Mouse (Mus musculus) intestine, embryonic 16.5 days (tissue): ENCODE measurements around the gene Cds1. TPM values are rescaled to one million over a fixed set of nuclear protein-coding genes. Genes with fewer than 3 reads are reported as not detected.
"Not testable (repeated sequence)": the region's sequence is repeated elsewhere in the genome, so short reads cannot be mapped to it uniquely, and the experiment has no call there.

Experiments
- ATAC-seq: fragments of 200-750 bp; cut with Nextera tagmentation; 2 replicates; pipeline ENCODE4 v1.8.0; 2017; ENCODE audit warnings: moderate TSS enrichment, moderate library complexity
- H3K27ac ChIP-seq: fragments of 300-500 bp; sonication (generic); 2 replicates; pipeline ENCODE4 v1.5.1; 2014; ENCODE audit warnings: mild to moderate bottlenecking, low read length
- H3K27me3 ChIP-seq: fragments of 300-500 bp; sonication (generic); replicated peaks from 2 replicates; pipeline ENCODE4 v1.6.1; 2014; ENCODE audit warnings: low read length, control low read depth, mixed read lengths; ENCODE audit not compliant: control insufficient read depth, insufficient read depth
- H3K36me3 ChIP-seq: fragments of 300-500 bp; sonication (generic); 2 replicates; pipeline ENCODE4 v1.6.1; 2014; ENCODE audit warnings: low read length, control low read depth; ENCODE audit not compliant: control insufficient read depth, insufficient read depth
- H3K4me1 ChIP-seq: fragments of 300-500 bp; sonication (generic); 2 replicates; pipeline ENCODE4 v1.6.1; 2014; ENCODE audit warnings: low read length, control low read depth, mixed read lengths; ENCODE audit not compliant: control insufficient read depth, insufficient read depth
- H3K4me2 ChIP-seq: fragments of 300-500 bp; sonication (generic); 2 replicates; pipeline ENCODE4 v1.6.1; 2014; ENCODE audit warnings: low read depth, low read length, control low read depth
- H3K4me3 ChIP-seq: fragments of 300-500 bp; sonication (generic); 2 replicates; pipeline ENCODE4 v1.5.1; 2014; ENCODE audit warnings: mild to moderate bottlenecking, low read length
- H3K9ac ChIP-seq: fragments of 300-500 bp; sonication (generic); 2 replicates; pipeline ENCODE4 v1.6.1; 2014; ENCODE audit warnings: low read depth, low read length
- H3K9me3 ChIP-seq: fragments of 300-500 bp; sonication (generic); 2 replicates; pipeline ENCODE4 v1.6.1; 2016; ENCODE audit warnings: low read length, control low read depth; ENCODE audit not compliant: control insufficient read depth
- WGBS: fragments of 180-500 bp; shearing (Covaris S2); extraction: QIAGEN DNeasy Blood & Tissue Kit; methylation state at CpG from one replicate; pipeline ENCODE4 v1.1.7; 2014; 5-methylcytosine and 5-hydroxymethylcytosine counted together
- polyA plus RNA-seq: library from polyadenylated mRNA; unstranded; fragments of >200 nt; fragmentation: Nextera tagmentation; extraction: Ambion mirVana; gene quantifications from 2 replicates; pipeline ENCODE4 v1.2.1, GENCODE M21; 2015

The Cds1 gene
- polyA plus RNA-seq, 1 experiment from 2014 or later, result 24.8 TPM

- peaks cover 7% of the 10 kb centered on the region; the same call in 1 of the 2 replicates for H3K36me3 ChIP-seq
- H3K4me3 ChIP-seq, result no peak overlapping the region
These were observed 67.1 kb downstream of the Cds1 start for GRCm38 (mm10) chr5:101832042-101832441.

GRCm38 (mm10) chr5:101832991-101833390, 68.1 kb downstream of the Cds1 start:
- ATAC-seq, result no peak
- Histone ChIP-seq H3K27ac (no peak overlapping the region), H3K36me3 (peaks cover 7% of the 10 kb centered on the region; the same call in 1 of the 2 replicates), H3K4me2 (no peak overlapping the region), H3K9me3 (no peaks in the 10 kb centered on the region), H3K9ac (no peak overlapping the region), H3K27me3 (no peaks in the 10 kb centered on the region), H3K4me1 (0 out of 2 replicates have a peak, but pooled peaks cover 6% of the 10 kb centered on the region), H3K4me3 (no peak overlapping the region)
- 86% methylated on average over 5 of the region's 5 CpGs for WGBS

More at GRCm38 (mm10) chr5:101832042-101832441, 67.1 kb downstream of the Cds1 start:
- 94% methylated on average over 6 of the region's 6 CpGs for WGBS
- H3K27me3 ChIP-seq, result no peaks in the 10 kb centered on the region
- H3K4me1 ChIP-seq, result peaks cover 7% of the 10 kb centered on the region
- no peak overlapping the region for H3K9ac ChIP-seq
- no peak overlapping the region for H3K27ac ChIP-seq
- H3K9me3 ChIP-seq, result no peaks in the 10 kb centered on the region
- no peak for ATAC-seq
- no peak overlapping the region for H3K4me2 ChIP-seq

GRCm38 (mm10) chr5:101833875-101834274, 68.9 kb downstream of the Cds1 start:
- Histone ChIP-seq H3K9me3 (no peaks in the 10 kb centered on the region), H3K4me3 (no peak overlapping the region), H3K4me2 (no peak overlapping the region), H3K27me3 (no peaks in the 10 kb centered on the region), H3K4me1 (0 out of 2 replicates have a peak, but pooled peaks cover 6% of the 10 kb centered on the region), H3K27ac (no peak overlapping the region), H3K36me3 (peaks cover 10% of the 10 kb centered on the region; the same call in 1 of the 2 replicates), H3K9ac (no peak overlapping the region)
- no peak for ATAC-seq
- 76% methylated on average over 8 of the region's 8 CpGs for WGBS

- no peak overlapping the region for H3K4me3 ChIP-seq
- H3K4me2 ChIP-seq, result no peak overlapping the region
- no peaks in the 10 kb centered on the region for H3K27me3 ChIP-seq
- ATAC-seq, result no peak
- H3K4me1 ChIP-seq, result no peaks in the 10 kb centered on the region
- peaks cover 16% of the 10 kb centered on the region; the same call in 1 of the 2 replicates for H3K36me3 ChIP-seq
- H3K27ac ChIP-seq, result no peak overlapping the region
- 97% methylated on average over 11 of the region's 11 CpGs for WGBS
- H3K9ac ChIP-seq, result no peak overlapping the region
- no peaks in the 10 kb centered on the region for H3K9me3 ChIP-seq
These were observed 71.3 kb downstream of the Cds1 start for GRCm38 (mm10) chr5:101836221-101836620.

GRCm38 (mm10) chr5:101837605-101838004, 72.7 kb downstream of the Cds1 start:
- not testable (repeated sequence) for H3K27me3 ChIP-seq, ATAC-seq, H3K9me3 ChIP-seq, H3K4me2 ChIP-seq, H3K27ac ChIP-seq, H3K4me3 ChIP-seq, H3K9ac ChIP-seq, H3K4me1 ChIP-seq
- peaks cover 26% of the 10 kb centered on the region; the same call in 1 of the 2 replicates for H3K36me3 ChIP-seq
- WGBS, result 94% methylated on average over 2 of the region's 2 CpGs

- Histone ChIP-seq H3K9me3 (no peaks in the 10 kb centered on the region), H3K4me3 (no peak overlapping the region), H3K27ac (no peak overlapping the region), H3K4me1 (no peaks in the 10 kb centered on the region), H3K36me3 (peaks cover 23% of the 10 kb centered on the region; the same call in 1 of the 2 replicates), H3K27me3 (no peaks in the 10 kb centered on the region), H3K4me2 (no peak overlapping the region), H3K9ac (no peak overlapping the region)
- 97% methylated on average over 5 of the region's 5 CpGs for WGBS
- no peak for ATAC-seq
These were observed 75.5 kb downstream of the Cds1 start for GRCm38 (mm10) chr5:101840476-101840875.

GRCm38 (mm10) chr5:101845011-101845410, 80.1 kb downstream of the Cds1 start:
- WGBS, result 93% methylated on average over 14 of the region's 14 CpGs
- ATAC-seq, result no peak
- H3K9me3 ChIP-seq, result no peaks in the 10 kb centered on the region
- no peak overlapping the region for H3K4me3 ChIP-seq
- no peak overlapping the region for H3K9ac ChIP-seq
- H3K27me3 ChIP-seq, result no peaks in the 10 kb centered on the region
- no peaks in the 10 kb centered on the region for H3K4me1 ChIP-seq
- peaks cover 33% of the 10 kb centered on the region for H3K36me3 ChIP-seq
- H3K27ac ChIP-seq, result no peak overlapping the region
- no peak overlapping the region for H3K4me2 ChIP-seq

GRCm38 (mm10) chr5:101845930-101846329, 81.0 kb downstream of the Cds1 start:
- Histone ChIP-seq H3K27me3 (no peaks in the 10 kb centered on the region), H3K4me1 (no peaks in the 10 kb centered on the region), H3K27ac (no peak overlapping the region), H3K36me3 (peaks cover 29% of the 10 kb centered on the region), H3K4me2 (no peak overlapping the region), H3K4me3 (no peak overlapping the region), H3K9me3 (no peaks in the 10 kb centered on the region), H3K9ac (no peak overlapping the region)
- 91% methylated on average over 8 of the region's 8 CpGs for WGBS
- ATAC-seq, result peak; percentile 48

GRCm38 (mm10) chr5:101847323-101847722, 82.4 kb downstream of the Cds1 start:
- Histone ChIP-seq H3K9ac (no peak overlapping the region), H3K27ac (no peak overlapping the region), H3K4me3 (no peak overlapping the region), H3K36me3 (peaks cover 20% of the 10 kb centered on the region), H3K4me2 (no peak overlapping the region), H3K27me3 (no peaks in the 10 kb centered on the region), H3K4me1 (no peaks in the 10 kb centered on the region), H3K9me3 (no peaks in the 10 kb centered on the region)
- 84% methylated on average over 7 of the region's 7 CpGs for WGBS
- peak; percentile 42 for ATAC-seq

GRCm38 (mm10) chr5:101847762-101848161, 82.8 kb downstream of the Cds1 start:
- 51% methylated on average over 4 of the region's 4 CpGs for WGBS
- Histone ChIP-seq H3K4me3 (no peak overlapping the region), H3K9me3 (no peaks in the 10 kb centered on the region), H3K4me1 (no peaks in the 10 kb centered on the region), H3K4me2 (no peak overlapping the region), H3K9ac (no peak overlapping the region), H3K27ac (no peak overlapping the region), H3K27me3 (no peaks in the 10 kb centered on the region), H3K36me3 (peaks cover 22% of the 10 kb centered on the region)
- peak; percentile 91 for ATAC-seq
